Mouse (Mus musculus) frontal cortex, postnatal 25 days (tissue): ENCODE data around the gene Zmynd11.

Source experiments
- DNase-seq, 2 experiments: peaks; one replicate each; pipeline ENCODE4 v3.0.0; 2022; ENCODE audit warnings: low spot score in 2 of 2

The Zmynd11 gene

DNA sequence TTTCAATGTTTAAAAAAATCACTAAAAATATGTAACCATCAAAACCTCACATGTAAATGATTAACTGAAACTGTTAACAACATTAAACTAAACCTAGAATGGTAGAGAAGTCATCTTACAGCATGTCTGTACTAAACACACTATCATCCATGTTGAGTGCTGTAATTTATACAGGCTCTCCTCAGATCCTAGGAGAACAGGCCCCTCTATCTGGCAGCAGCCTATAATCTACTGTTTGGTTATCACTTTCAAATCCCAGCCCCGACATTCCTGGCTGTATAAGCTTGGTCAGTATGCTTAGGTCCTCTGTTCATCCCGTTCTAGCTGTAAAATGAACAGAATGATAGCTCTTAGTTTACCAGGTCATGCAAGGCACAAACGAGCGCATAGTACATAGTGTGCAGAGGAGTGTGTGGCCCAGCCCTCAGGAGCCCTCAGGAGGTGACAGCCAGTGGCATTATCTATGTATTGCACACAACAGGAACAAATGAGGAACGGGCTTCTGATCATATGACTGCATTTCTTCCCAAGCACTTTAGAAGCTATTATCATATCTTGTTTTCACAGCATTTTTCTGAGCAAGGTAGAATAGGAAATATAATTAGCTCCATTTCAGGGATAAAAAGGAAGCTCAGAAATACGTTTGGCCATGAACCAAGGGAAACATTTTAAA lies 51.5 kb downstream of the Zmynd11 start:
- DNase-seq, result no peak

DNA sequence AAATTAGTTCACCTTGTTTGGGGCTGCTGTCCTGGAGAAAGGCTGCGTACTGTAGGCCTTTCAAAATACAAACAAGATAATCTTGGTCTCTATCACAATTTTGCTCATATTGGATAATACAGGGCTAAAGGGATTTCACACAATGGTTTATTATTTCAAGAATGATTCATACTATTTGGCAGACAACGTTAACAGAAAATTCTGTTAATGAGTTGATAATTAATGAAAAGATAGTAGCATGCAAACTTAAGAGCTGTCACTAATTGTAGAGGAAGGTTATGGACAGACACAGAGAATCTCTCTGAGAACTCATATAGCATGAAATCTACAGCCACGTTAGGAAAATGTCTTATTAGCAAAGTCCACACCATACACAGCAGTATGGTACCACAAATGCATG lies 52.2 kb downstream of the Zmynd11 start:
- no peak for DNase-seq

DNA sequence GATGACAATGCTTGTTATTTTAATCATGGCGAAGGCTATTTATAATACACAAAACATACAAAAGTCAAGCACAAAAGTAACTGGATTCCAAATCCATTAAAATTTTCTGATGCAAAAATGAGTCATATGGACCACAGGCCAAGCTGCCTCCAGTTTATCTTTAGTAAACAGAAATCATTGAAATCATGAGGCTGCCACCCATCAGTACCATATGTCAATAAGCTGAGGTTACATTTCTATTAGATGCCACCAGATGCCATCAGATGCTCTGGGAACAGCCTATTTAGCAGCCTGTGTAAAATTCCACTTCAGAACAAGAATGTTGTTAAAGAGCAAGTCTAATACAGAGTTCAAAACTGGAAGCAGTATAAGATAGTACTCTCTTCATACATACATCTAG lies 52.7 kb downstream of the Zmynd11 start:
- DNase-seq, result no peak

DNA sequence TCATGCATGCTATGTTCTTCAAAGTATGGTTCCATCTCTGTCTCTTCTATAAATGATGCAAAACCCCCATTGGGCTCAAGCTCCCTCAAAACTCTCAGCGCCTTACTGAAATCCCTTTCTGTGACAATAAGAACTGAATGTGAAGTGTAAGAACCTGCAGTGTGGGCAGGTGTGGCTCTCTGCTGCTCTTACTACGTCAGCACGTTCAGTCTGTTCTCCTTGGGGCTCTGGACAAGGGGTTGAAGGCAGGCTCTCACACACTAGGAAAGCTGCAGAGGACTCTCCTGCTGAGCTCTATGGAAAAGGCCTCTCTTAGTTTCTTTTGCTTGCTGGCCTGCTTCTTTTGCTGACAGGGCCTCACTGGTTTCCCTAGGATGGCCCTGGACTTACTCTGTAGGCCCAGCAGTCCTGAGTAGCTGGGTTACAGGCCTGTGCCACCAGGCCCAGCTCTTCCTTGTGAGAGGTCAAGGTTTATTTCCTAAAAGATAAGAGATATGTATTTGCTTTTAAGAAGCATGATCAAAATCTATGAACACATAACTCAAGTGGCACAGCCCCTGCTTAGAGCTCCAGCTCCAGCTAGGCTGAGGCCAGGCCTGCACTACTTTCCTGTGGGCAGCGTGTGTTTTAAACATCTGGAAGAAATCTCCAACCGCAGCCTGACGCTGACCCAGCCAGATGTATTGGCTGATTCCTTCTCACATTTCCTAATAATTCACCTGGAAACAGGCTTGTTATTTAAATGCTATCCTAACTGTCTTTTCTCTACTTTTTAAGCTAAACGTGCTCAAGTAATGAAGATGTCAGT lies 56.5 kb downstream of the Zmynd11 start:
- no peak for DNase-seq

DNA sequence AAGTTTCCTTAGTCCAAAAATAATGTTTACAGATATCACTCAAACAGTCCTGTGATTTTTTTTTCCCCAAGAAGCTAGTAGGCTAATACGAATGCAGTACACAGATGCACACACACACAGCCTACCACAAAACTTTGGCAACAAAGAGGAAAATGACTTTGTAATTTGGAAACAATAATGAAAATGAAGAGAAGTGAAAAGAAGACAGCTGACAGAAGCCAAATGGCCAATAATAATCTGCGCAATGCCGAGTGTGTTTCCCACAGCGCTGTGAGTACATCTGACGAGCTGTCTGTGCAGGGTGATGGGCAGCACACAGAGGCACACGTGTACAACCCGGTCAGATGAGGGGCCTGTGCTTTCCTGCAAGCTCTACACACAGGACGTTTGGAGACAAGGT lies 58.4 kb downstream of the Zmynd11 start:
- DNase-seq, result no peak

DNA sequence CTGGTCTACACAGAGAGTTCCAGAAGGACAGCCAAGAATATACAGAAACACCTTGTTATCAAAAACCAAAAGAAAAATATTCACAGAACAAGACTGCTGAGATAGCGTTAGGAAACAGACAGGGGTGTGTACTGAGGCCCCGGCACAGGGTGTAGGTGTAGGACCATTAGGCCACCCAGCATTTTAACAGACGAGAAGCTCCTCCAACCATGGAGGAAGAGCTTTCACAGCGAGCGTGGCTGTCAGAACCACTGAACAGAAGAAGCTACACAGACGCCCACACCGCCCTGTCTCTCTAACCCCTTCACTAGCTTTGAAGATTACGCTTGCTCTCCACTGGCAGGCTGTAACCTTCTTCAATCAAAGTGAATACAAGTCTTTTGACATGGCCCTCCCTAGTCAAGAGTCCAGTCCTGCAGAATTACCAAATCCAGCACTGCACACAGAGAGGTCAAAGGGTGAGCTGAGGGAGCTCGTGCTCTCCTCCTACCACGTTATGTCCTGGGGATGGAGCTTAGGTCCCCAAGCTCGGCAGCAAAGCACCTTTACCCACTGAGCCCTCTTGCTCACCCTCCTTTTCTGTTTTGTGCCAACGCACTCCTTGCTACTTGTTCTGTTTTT lies 62.4 kb downstream of the Zmynd11 start:
- no peak for DNase-seq

DNA sequence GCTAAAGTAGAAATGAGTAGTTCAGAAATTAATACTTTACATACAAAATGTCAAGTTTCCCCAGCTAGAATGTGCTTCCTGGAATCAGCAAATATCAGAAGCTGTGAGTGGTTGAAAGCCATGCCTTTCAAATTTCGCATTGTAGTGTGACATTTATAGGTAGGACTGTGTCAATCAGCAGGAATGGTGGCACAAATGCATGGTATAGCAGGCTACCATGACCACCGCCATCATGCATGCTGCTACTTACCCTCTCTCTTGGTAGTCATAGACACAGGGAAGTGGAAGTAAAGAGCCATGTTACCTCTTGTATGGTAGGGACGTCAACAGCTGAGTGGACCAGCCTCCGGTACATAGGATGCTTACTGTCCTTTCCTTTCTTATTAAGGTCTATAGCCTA lies 67.8 kb downstream of the Zmynd11 start:
- DNase-seq, result no peak

DNA sequence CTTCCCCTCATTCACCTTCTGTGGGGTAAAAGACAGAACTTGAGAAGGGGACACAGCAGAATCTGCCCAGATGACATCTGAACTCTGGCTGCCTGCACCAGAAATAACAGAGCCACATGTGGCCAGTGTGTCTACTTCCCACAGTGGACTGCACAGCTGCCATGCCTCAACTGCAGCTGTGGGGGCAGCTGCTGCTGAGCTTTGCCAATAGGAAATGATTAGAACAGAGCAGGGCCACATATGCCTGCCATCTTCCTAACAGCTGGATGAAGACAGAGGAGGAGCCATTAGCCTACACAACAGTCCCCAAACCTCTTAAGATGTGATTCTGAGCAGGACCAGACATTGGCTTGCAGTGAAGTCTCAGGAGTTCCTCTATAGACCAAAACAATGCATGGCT lies 69.3 kb downstream of the Zmynd11 start:
- no peak for DNase-seq

DNA sequence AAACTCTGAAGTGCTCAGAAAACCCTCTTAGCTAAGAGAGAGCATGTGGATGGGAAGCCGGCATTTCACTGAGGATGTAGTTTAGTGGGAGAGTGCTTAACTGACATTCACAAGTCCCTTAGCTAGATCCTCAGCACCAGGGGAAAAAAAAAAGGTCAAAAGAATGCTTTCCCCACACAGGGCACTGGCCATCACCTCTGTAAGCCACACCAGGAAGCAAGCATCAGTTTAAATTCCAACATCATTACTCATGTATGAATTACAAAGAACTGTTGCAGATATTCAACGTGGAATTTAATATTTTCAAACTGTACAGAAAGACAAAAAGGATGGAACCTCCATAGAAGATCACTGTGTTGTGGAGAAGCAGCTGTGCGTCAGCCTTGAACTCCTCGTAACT lies 69.7 kb downstream of the Zmynd11 start:
- DNase-seq, result no peak

DNA sequence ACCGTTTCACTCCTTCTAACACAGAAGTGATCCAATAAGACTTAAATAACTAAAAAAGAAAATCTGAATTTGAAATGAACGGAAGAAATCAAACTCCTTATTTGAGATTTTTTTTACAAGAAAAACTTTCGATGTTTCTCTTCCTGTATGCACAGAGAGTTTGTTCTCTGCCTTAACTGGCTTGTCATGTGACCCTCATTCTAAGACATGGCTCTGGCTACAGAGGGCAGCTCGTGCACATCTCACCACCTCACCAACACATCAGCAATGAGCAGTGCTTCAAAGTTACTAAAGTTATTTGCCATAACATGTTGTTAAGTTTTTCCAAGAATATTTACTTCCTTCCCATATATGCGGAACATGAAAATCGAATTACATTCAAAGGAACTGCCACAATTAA lies 70.5 kb downstream of the Zmynd11 start:
- no peak for DNase-seq

DNA sequence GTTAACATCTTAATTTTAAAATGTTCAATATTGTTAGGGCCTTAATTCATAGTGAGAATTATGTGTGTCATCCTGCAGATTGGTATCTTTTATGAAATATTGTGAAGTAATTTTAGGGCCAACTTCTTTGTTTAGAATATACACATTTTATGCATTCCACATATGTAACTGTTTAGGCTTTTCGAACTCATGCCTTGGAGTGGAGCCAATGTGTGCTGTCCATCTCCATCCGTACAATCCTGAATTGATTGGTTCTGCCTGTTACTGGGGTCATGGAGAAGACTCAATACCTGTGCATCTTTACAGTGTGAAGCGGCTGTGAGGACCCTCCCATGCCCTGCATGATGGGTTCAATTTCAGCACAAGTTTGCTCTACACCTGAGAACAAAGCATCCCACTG lies 72.3 kb downstream of the Zmynd11 start:
- no peak for DNase-seq

DNA sequence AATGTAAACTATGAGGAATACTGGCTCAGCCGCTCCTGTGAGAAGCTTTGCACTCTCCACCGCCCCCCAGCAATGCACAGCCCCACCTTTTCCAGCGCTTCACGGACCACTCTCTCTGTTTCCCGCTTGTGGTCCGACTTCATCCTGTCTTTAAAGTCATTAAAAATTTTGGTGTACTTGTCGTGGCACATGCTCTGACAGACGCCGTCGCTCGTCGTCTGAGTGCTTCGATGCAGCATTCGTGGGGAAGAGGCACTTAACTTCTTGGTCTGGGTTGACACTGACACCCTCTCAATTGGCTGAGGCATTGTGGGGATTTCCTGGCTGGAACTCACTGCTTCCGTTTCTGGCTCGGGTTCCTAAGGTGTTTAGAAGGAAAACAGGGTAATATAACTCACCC lies 75.8 kb downstream of the Zmynd11 start:
- DNase-seq, result no peak

DNA sequence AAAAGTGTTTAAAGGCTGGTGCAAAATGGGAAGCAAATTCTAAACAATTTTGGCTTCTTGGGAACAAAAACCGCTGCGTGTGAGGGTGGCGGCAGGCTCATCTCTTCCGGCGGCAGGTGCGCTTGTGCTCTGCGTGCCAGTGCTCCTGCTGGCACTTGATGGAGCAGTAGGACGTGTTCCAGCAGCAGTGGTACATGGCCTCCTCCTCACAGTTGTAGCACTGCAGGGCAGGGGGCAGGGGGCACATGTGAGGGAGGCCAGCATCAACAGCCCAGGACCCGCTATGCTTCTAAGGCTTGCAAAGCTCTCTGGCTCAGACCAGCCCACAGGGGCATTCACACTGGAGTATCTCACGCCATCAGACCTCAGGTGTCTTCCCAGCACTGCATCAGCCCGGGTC lies 78.4 kb downstream of the Zmynd11 start:
- no peak for DNase-seq

DNA sequence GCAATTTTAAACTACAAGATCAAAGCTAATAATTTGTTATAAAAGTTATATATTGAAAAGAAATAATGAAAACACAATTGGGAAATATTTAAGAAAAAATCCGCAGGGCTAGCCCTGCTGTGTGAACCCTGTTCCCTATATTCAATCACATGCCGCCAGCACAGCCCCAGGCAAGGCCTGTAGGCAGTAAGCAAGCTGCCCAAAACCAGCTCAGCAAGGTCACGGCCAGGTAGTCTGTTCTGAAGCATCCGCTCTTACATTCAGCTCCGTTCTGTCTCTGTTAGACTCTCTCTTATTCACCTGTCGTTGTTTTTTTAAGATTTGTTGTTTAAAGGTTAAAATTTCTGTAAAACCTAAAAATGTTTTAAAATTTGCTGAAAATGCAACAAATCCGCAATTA lies 78.9 kb downstream of the Zmynd11 start:
- DNase-seq, result no peak

DNA sequence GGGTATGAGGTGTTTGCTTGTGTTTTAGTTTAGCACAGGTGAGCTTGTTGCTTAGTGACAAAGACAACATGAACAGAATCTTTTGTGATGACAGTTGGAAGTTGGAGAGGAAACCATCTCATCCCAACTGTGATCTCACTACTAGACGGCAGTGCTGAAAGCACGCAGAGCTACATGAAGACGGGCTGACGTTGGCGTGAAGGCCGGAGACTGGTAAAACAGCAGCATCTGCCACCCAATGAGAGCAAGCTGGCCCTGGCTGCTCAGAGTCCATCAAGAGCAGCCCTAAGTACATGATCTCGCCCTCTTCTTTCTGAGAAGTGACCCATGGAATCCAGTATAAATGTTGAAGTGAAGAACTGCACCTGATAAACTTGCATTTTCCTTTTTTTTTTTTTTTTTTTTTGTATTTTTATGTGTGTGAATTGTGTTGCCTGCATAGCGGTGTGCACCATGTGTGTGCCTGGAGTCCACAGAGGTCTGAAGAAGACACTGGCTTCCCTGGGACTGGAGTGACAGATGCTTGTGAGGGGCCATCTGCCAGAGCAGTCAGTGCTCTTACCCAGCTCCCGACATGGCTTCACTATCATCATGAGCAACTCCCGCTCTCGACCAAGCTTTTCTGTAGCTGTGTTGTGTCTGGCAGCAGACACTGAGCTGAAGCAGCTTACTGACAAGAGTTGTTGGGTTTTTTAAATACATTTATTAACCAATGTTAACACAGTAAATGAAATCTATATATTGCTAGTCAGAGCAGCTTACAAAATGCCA lies 80.8 kb downstream of the Zmynd11 start:
- no peak for DNase-seq

DNA sequence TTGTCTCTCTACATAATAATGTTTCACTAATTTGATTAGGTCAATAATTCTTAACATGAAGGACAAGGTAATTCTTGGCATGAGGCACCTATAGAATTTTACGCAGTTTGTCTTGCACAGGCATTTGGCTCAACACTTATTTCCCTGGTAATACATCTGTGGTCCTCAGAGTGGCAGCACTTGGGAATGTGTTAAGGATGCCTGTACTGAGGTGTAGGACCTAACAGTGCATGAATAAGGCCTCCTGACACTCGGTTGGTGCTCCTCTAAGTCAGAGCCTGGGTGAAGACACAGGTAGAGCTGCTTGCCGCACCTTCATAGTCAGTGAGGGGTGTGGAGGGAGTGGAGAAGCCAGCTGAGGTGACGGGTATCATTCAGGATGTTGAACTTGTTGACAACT lies 81.8 kb downstream of the Zmynd11 start:
- no peak for DNase-seq

DNA sequence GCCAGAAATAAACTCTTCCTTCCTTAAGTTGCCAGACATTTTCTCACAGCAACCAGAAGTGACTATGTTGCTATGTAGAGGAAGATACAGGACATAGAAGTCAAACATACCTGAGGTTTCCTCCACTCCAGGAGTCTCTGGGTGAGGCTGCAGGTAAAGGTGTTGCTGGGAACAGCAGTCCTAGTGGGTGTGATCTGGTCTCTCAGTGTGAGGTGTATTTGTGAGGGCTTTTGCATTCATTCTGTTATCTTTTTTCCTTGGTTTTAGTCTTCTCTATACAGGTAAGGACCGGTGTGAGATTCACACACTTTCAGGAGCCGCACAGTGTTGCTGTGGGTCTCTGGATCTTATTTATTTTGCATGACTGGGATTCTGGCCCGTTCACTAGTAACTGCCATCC lies 83.6 kb downstream of the Zmynd11 start:
- DNase-seq, result no peak

DNA sequence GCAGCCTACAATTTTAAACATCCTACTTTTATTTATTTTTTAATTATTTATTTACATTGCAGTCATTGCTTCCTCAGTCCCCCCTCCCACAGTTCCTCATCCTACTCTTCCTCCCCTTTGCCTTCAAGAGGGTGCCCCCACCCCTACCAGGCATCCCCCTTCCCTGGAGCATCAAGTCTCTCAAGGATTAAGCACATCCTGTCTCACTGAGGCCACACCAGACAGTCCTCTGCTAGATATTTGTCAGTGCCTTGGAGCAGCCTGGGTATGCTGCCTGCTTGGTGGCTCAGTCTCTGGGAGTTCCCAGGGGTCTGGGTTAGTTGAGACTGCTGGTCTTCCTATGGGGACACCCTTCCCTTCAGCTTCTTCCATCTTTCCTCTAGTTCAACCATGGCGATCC lies 91.0 kb downstream of the Zmynd11 start:
- DNase-seq, result no peak

DNA sequence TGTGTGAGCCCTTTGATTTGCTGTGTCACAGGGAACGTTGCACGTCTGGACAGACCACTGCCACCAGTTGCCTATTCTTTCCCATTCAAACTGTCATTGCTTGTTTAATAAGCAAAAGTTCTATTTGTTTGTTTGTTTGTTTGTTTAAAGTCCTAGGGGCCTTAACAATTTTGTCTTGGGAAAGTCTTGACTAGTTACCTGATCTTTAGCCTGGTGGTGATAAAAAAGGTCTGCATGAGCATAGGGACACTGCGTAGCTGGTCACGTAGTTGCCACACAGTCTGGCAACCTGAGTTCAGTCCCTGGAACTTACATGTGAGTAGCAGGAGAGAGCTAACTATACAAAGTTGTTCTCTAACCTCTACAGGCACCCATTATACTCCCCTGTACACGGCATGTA lies 95.9 kb downstream of the Zmynd11 start:
- no peak for DNase-seq

DNA sequence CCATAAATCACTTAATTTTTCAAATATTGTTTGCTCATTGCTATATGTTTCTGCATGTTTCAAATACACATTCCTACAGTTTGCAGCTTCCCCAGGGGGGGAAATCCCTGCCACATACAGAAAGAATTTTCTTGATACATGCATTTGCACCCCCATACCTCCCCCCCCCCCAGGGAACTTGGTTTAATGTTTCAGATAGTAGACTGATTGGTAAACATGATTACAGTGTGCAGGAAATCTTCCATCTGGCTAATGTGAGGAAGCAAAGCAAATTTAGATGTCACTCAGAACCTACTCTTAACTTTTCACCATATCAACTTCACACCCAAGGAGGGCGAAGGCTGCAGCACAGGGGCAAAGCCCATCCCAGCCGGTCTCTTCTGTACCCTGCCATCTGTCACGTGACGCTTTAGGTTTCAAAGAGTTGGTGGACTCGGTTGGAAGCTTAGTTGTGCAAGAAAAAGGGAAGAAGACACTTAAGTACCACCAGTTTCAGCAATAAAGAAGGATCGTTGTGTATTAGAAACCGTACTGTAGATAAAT lies 97.1 kb downstream of the Zmynd11 start:
- no peak for DNase-seq

DNA sequence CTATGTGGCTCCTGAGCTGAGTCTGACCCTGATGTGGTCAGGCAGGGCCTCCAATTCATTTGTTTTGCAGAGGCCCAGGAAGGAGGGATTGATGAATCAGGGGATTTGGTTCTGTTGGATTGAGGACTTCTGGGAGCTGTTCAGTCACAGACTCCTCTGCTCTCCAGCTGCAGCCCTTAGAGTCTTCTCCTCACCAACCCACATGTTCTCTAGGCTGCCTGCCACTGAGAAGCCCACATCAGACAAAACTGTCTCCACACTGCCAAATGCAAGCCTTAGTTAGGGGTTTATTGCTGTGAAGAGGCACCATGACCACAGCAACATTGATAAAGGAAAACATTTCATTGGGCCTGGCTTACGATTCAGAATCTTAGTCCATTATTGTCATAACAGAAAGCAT lies 101.5 kb downstream of the Zmynd11 start:
- DNase-seq, result no peak

DNA sequence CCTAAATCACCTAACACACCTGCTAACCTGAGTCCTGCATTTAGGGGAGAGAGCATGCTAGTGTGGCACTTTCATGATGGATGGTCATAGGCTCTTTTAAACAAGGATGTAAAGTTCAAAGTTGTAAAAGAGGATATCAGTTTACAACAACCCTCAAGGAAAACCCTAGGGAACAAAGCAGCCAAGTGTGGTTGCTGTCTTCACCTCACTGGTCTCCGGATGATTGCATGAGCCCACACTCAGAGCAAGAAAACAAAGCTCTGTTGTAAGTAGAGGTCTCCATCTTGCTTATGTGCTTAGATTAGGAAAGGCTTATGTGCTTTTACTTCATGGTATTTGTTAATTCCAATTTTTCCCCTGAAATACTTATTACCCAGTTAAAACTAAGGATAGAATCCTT lies 104.4 kb downstream of the Zmynd11 start:
- DNase-seq, result no peak
